Mouse (Mus musculus) MEL (cell line): ENCODE measurements at regions not wholly inside any gene's neighbourhood (a gene's known extent, or its start where the extent isn't known, plus 50 kb on each side); places are given as distances from the start of the nearest gene placed in this dataset.

Experiments used
- E2F4 ChIP-seq: IDR thresholded peaks from 2 replicates; pipeline ENCODE4 v1.6.1; 2011; ENCODE audit warnings: low read depth, low read length, improper control_type of control experiment, borderline replicate concordance
- NRF1 ChIP-seq: IDR thresholded peaks from 2 replicates; pipeline ENCODE4 v1.6.1; 2014; ENCODE audit warnings: low read depth, mild to moderate bottlenecking, inconsistent platforms, low read length, improper control_type of control experiment, moderate library complexity; ENCODE audit not compliant: poor library complexity, insufficient read depth, severe bottlenecking
- TAL1 ChIP-seq: IDR thresholded peaks from 2 replicates; pipeline ENCODE4 v1.6.1; 2012; ENCODE audit warnings: mild to moderate bottlenecking, inconsistent platforms, low read length, moderate library complexity, mixed read lengths
- ZNF384 ChIP-seq: IDR thresholded peaks from 2 replicates; pipeline ENCODE4 v1.6.1; 2012; ENCODE audit warnings: low read depth, mild to moderate bottlenecking, inconsistent platforms, low read length, improper control_type of control experiment

DNA sequence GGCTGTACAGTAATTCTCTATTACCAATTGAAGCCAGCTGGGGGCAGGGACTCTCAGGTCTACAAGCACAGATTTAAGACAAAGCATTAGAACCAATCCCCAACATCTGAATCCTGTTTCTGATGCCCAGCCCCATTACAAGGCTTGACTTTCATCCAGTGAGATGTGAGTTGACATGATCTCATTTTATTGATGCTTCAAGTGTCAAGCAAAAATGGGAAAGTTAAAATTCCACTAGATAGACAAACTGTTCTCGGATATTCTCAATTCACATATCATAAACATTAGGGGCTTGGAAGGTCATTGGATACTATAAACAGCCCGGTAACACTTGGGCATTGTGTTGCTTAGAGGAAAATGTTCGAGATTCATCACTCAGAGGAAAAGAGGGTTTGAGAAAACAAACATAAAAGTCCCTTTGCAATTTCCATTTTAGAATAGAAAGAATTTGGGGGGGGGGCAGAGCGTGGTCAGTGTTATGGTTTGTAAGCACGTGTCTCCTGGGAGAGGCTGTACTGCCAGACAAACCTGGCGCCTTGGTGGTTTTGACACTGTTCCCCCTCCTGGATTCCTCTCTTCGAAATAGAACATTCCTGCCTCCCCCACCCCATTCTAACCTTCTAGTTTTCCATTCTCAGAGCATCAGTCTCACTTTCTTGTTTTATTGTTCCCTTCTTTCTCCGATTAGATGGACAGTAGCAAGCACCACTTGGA is 297.5 kb downstream of the Nuak1 start:
- no peak for TF ChIP-seq TAL1
- no peak for TF ChIP-seq E2F4
- no peak for TF ChIP-seq ZNF384
- TF ChIP-seq NRF1, result no peak
